Comparison of ENCODE assay signal across 22 mouse cellular contexts in the genomic region with DNA sequence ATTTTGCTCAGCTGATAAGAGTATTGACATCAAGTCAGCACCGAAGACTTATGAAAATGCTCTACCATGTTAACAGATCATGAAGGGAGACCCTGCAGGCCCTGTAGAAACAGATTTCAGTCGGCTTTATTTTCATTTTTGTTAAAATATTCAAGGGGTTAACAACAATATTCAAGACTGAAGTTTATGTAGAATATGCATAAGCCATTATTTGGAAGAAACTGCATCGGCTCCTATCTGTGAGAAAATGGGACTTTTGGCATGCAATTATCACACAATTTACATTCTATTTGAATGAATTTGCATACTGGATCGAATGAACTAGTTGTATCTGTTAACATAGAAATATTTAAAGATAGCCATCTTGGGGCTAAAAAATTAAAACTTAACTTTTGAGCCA.
DNase-seq lines count a peak whose midpoint lies in the region; ATAC-seq and TF ChIP-seq lines count a peak whose summit lies in the region.
"Had no signal": no experiment of that assay in that cellular context is flagged by ENCODE, and none has a peak within 500 bp of the region (broad histone marks: within the 10 kb centered on the region; RNA-seq: fewer than 3 reads in every experiment).

No protein-coding gene starts in this region.

- no peaks in the 10 kb centered on the region for H3K9me3 ChIP-seq in forebrain, embryonic 14.5 days (replicated peaks; ENCODE audit: control insufficient read depth, low read length)
- no peaks in the 10 kb centered on the region for H3K9me3 ChIP-seq in forebrain, embryonic 10.5 days
- H3K9me3 ChIP-seq in forebrain, postnatal 0 days (ENCODE audit: low read length), result no peaks in the 10 kb centered on the region
- H3K9me3 ChIP-seq in forebrain, embryonic 11.5 days (ENCODE audit: control insufficient read depth, low read length), result no peaks in the 10 kb centered on the region
- H3K9me3 ChIP-seq: embryonic facial prominence, embryonic 10.5 days; embryonic facial prominence, embryonic 12.5 days had no signal

- no peak overlapping the region for H3K27ac ChIP-seq in forebrain, embryonic 14.5 days (ENCODE audit: low read depth, low read length)
- no peak overlapping the region for H3K27ac ChIP-seq in forebrain, embryonic 10.5 days
- H3K27ac ChIP-seq in forebrain, postnatal 0 days (ENCODE audit: low read depth, low read length), result no peak overlapping the region
- no peak overlapping the region for H3K27ac ChIP-seq in forebrain, embryonic 11.5 days (ENCODE audit: low read depth, low read length)
- H3K27ac ChIP-seq: embryonic facial prominence, embryonic 10.5 days; embryonic facial prominence, embryonic 12.5 days; gastrocnemius, adult 2 months had no signal

- H3K27me3 ChIP-seq in forebrain, embryonic 14.5 days (replicated peaks; ENCODE audit: control insufficient read depth, insufficient read depth, low read length), result no peaks in the 10 kb centered on the region
- no peaks in the 10 kb centered on the region for H3K27me3 ChIP-seq in forebrain, embryonic 10.5 days (ENCODE audit: poor library complexity, severe bottlenecking)
- no peaks in the 10 kb centered on the region for H3K27me3 ChIP-seq in forebrain, postnatal 0 days (ENCODE audit: insufficient read depth, low read length)
- H3K27me3 ChIP-seq in forebrain, embryonic 11.5 days (ENCODE audit: control insufficient read depth, insufficient read depth, low read length), result no peaks in the 10 kb centered on the region
- H3K27me3 ChIP-seq: CH12.LX; embryonic facial prominence, embryonic 12.5 days; Patski had no signal

- H3K9ac ChIP-seq in forebrain, embryonic 14.5 days (ENCODE audit: low read length), result no peak overlapping the region
- no peak overlapping the region for H3K9ac ChIP-seq in forebrain, postnatal 0 days
- no peak overlapping the region for H3K9ac ChIP-seq in forebrain, embryonic 11.5 days (ENCODE audit: low read length)
- H3K9ac ChIP-seq: embryonic facial prominence, embryonic 12.5 days had no signal

- DNase-seq in forebrain, embryonic 14.5 days (ENCODE audit: low spot score), result peak; percentile 21
- DNase-seq in forebrain, embryonic 10.5 days (ENCODE audit: extremely low spot score, low spot score), result no peak
- DNase-seq in forebrain, postnatal 0 days, result peak; percentile 42
- DNase-seq in forebrain, embryonic 11.5 days (ENCODE audit: low spot score), result no peak
- peak; percentile 34 for DNase-seq in brain, embryonic 18.5 days (ENCODE audit: low read depth, low spot score)
- no peak for DNase-seq in gastrocnemius, adult 18-20 months (ENCODE audit: low spot score)
- DNase-seq: adrenal gland, adult 8-10 months; adrenal gland, postnatal 14 days; adrenal gland, postnatal 36 days; cerebellum, adult 11-12 months; cerebellum, adult 2 months; cerebellum, adult 9-10 months; cerebellum, postnatal 10 days; cerebellum, postnatal 25 days; gastrocnemius, adult 2 months had no signal

- no peak overlapping the region for H3K4me3 ChIP-seq in forebrain, embryonic 14.5 days (ENCODE audit: low read depth, low read length)
- H3K4me3 ChIP-seq in forebrain, embryonic 10.5 days, result no peak overlapping the region
- no peak overlapping the region for H3K4me3 ChIP-seq in forebrain, postnatal 0 days (ENCODE audit: low read depth, low read length)
- no peak overlapping the region for H3K4me3 ChIP-seq in forebrain, embryonic 11.5 days (ENCODE audit: low read depth, low read length)
- H3K4me3 ChIP-seq: embryonic facial prominence, embryonic 10.5 days; embryonic facial prominence, embryonic 12.5 days; gastrocnemius, adult 2 months had no signal

- TF ChIP-seq CTCF in forebrain, postnatal 0 days (IDR thresholded peaks at IDR 0.05; ENCODE audit: low read depth), result no peak

- no peak overlapping the region for H3K4me2 ChIP-seq in forebrain, embryonic 14.5 days (ENCODE audit: low read length)
- H3K4me2 ChIP-seq in forebrain, postnatal 0 days (ENCODE audit: low read depth), result no peak overlapping the region
- no peak overlapping the region for H3K4me2 ChIP-seq in forebrain, embryonic 11.5 days (ENCODE audit: low read depth, low read length, severe bottlenecking)
- H3K4me2 ChIP-seq: embryonic facial prominence, embryonic 12.5 days had no signal

- WGBS in forebrain, embryonic 14.5 days, result 63% methylated on average over 4 of the region's 4 CpGs
- 85% methylated on average over 4 of the region's 4 CpGs for WGBS in forebrain, embryonic 10.5 days
- WGBS in forebrain, postnatal 0 days, result 36% methylated on average over 4 of the region's 4 CpGs
- 84% methylated on average over 4 of the region's 4 CpGs for WGBS in forebrain, embryonic 11.5 days

- ATAC-seq in forebrain, embryonic 14.5 days, result no peak
- ATAC-seq in forebrain, postnatal 0 days, result peak; percentile 69
- ATAC-seq in forebrain, embryonic 11.5 days (replicated peaks; ENCODE audit: low FRiP score), result no peak
- ATAC-seq: activated CD4-positive, CD25-positive, alpha-beta regulatory T cell, adult 4 months; CD4-positive, CD25-positive, alpha-beta regulatory T cell, adult 4 months; Patski had no signal

- H3K4me1 ChIP-seq in forebrain, embryonic 14.5 days (ENCODE audit: control insufficient read depth, insufficient read depth, low read length), result no peaks in the 10 kb centered on the region
- H3K4me1 ChIP-seq in forebrain, embryonic 10.5 days, result no peaks in the 10 kb centered on the region
- H3K4me1 ChIP-seq in forebrain, postnatal 0 days (ENCODE audit: insufficient read depth), result no peaks in the 10 kb centered on the region
- H3K4me1 ChIP-seq in forebrain, embryonic 11.5 days (replicated peaks; ENCODE audit: control insufficient read depth, insufficient read depth, low read length), result no peaks in the 10 kb centered on the region
- H3K4me1 ChIP-seq: embryonic facial prominence, embryonic 10.5 days; embryonic facial prominence, embryonic 12.5 days had no signal

- H3K36me3 ChIP-seq in forebrain, embryonic 14.5 days (ENCODE audit: control insufficient read depth, insufficient read depth, low read length), result no peaks in the 10 kb centered on the region
- H3K36me3 ChIP-seq in forebrain, embryonic 10.5 days (replicated peaks), result no peaks in the 10 kb centered on the region
- no peaks in the 10 kb centered on the region for H3K36me3 ChIP-seq in forebrain, postnatal 0 days (ENCODE audit: insufficient read depth)
- H3K36me3 ChIP-seq in forebrain, embryonic 11.5 days (ENCODE audit: control insufficient read depth, insufficient read depth, low read length), result no peaks in the 10 kb centered on the region
- H3K36me3 ChIP-seq: embryonic facial prominence, embryonic 10.5 days; embryonic facial prominence, embryonic 12.5 days; G1E had no signal

Comparison
In these comparisons a context has a peak if more than half of its experiments do, and no peak if none do; other contexts are left out.
1. DNase-seq: peak in forebrain, embryonic 14.5 days (single experiment), forebrain, postnatal 0 days (single experiment) and brain, embryonic 18.5 days (single experiment); none in forebrain, embryonic 10.5 days (single experiment), forebrain, embryonic 11.5 days (single experiment) and gastrocnemius, adult 18-20 months (single experiment).